Mouse (Mus musculus): ENCODE data around the gene Defa33. TPM values are rescaled to one million over a fixed set of nuclear protein-coding genes. Genes with fewer than 3 reads are reported as not detected.
"Not testable (repeated sequence)": the region's sequence is repeated elsewhere in the genome, so short reads cannot be mapped to it uniquely, and the experiment has no call there.

Defa33 gene
- not detected for total RNA-seq (2022)

DNA sequence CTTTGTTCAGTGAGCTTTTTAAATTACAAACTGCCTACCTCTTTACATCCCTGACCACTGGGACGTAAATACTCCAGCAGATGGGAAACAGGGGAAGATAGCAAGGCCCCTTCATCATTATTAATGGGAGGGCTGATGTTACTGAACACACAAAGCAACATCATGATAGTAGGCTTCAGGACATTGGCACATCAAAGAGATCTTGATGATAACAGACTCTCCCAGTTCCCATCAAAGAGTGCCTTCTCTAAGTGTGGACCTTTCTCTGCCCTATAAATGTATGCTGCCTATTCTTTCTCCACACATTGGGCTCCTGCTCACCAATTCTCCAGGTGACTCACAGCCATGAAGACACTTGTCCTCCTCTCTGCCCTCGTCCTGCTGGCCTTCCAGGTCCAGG is at the start of gene Defa33:
Defa33 (plus strand) TSS at position 301 of the 400 bp plus-strand sequence.
- not testable (repeated sequence) for DNase-seq (ENCODE audit: low spot score in 2 of 2)

DNA sequence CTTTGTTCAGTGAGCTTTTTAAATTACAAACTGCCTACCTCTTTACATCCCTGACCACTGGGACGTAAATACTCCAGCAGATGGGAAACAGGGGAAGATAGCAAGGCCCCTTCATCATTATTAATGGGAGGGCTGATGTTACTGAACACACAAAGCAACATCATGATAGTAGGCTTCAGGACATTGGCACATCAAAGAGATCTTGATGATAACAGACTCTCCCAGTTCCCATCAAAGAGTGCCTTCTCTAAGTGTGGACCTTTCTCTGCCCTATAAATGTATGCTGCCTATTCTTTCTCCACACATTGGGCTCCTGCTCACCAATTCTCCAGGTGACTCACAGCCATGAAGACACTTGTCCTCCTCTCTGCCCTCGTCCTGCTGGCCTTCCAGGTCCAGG is 13.4 kb upstream of the Defa33 start, which contains the start of gene Defa2:
Defa2 (plus strand) TSS at position 301 of the 400 bp plus-strand sequence.
- DNase-seq (ENCODE audit: low spot score in 2 of 2), result not testable (repeated sequence)

- DNase-seq (ENCODE audit: low spot score in 2 of 2), result not testable (repeated sequence)
These were observed 35.5 kb downstream of the Defa33 start, which contains the start of gene Defa36 for GRCm38 (mm10) chr8:21427111-21427510. Defa36 (plus strand) TSS chr8:21427411.

Other genes with a start within 250 kb of the Defa33 start
- not detected for gene Defa22, start 229.5 kb upstream of the Defa33 start, total RNA-seq (2022)
- gene Defa31, start 200.2 kb upstream of the Defa33 start, total RNA-seq (2022), result not detected
- not detected for gene Gm15293, start 190.2 kb upstream of the Defa33 start, total RNA-seq (2022)
- gene Gm15292, start 142.1 kb upstream of the Defa33 start, total RNA-seq (2022), result not detected
- gene Defa27, start 76.3 kb upstream of the Defa33 start, total RNA-seq (2022), result not detected
- not detected for gene Defa29, start 64.8 kb upstream of the Defa33 start, total RNA-seq (2022)
- not detected for gene Defa2, start 13.3 kb upstream of the Defa33 start, total RNA-seq (2022)
- gene Defa36, start 35.6 kb downstream of the Defa33 start, total RNA-seq (2022), result not detected
- not detected for gene Gm7849, start 64.7 kb downstream of the Defa33 start, total RNA-seq (2022)
- gene Defa20, start 117.4 kb downstream of the Defa33 start, total RNA-seq (2022), result not detected
- not detected for gene Defa32, start 137.2 kb downstream of the Defa33 start, total RNA-seq (2022)
- gene Defa37, start 173.6 kb downstream of the Defa33 start, total RNA-seq (2022), result not detected
- not detected for gene Defa28, start 191.2 kb downstream of the Defa33 start, total RNA-seq (2022)
- not detected for gene Gm7861, start 202.7 kb downstream of the Defa33 start, total RNA-seq (2022)
- gene Defa26, start 226.4 kb downstream of the Defa33 start, total RNA-seq (2022), result not detected